Mouse (Mus musculus): Measurements from ENCODE around the gene Amz2. TPM values are rescaled to one million over a fixed set of nuclear protein-coding genes. Genes with fewer than 3 reads are reported as not detected.

Amz2 gene
- total RNA-seq, 2 experiments from 2014 or later: 37.5 to 41.1 TPM

DNA sequence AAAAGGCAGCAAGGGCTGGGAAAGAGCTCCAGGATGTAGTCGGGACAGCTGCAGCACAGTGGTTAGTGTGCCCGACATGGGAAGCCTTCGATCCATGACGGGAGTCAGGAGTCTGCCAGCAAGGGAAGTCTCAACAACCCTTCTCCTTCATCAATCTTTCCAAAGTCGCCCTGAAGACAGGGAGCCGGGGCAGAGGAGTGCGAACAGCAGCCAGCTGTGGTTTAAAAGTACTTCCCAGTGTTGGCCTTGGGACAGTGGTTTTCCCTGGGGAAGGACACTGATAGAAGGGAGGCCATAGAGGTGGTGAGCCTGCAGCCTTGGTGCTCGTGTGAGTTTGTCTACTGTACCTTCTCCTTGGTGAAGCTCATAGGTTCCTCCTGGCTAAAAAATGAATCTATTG, 41.2 kb downstream of the Amz2 start:
- no peak for ATAC-seq (replicated peaks; ENCODE audit: poor library complexity, severe bottlenecking)

DNA sequence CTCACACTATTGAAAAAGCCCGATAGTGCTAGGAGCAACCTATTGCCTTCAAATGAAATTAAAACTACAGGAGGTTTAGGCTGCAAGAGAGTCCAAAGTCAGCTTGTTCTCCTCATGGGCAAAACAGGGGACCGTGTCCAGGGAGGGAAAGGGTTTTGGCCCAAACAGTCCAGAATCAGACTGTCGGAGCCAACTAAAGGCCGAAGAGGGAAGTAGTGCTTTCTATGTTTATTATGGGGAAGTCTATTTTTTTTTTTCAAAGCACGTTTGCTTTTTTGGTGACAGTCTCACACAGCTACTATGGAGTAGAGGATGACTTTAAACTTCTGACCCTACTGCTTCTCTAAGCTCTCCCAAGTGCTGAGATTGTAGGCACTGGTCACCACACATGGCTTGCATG, 42.4 kb downstream of the Amz2 start:
- peak; percentile 28 for ATAC-seq (replicated peaks; ENCODE audit: poor library complexity, severe bottlenecking)

DNA sequence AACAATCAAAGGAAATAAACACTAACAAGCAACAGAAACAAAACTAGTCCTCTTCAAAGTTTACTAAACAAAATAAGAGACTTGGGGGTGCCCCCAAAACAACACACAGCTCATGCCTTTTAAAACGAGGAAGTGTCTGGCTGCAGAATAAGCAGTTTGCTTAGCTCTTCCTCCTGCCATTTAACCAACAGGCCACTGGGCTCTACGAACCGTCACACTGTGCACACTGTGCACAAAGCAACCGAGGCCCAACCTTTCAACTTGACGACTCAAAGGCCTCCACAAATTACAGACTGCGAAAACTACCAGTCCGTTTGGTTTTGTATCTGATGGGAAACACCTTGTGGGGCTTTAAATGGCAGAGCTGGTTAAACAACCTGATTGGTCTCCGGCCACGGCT, 44.4 kb downstream of the Amz2 start:
- no peak for ATAC-seq (replicated peaks; ENCODE audit: poor library complexity, severe bottlenecking)

DNA sequence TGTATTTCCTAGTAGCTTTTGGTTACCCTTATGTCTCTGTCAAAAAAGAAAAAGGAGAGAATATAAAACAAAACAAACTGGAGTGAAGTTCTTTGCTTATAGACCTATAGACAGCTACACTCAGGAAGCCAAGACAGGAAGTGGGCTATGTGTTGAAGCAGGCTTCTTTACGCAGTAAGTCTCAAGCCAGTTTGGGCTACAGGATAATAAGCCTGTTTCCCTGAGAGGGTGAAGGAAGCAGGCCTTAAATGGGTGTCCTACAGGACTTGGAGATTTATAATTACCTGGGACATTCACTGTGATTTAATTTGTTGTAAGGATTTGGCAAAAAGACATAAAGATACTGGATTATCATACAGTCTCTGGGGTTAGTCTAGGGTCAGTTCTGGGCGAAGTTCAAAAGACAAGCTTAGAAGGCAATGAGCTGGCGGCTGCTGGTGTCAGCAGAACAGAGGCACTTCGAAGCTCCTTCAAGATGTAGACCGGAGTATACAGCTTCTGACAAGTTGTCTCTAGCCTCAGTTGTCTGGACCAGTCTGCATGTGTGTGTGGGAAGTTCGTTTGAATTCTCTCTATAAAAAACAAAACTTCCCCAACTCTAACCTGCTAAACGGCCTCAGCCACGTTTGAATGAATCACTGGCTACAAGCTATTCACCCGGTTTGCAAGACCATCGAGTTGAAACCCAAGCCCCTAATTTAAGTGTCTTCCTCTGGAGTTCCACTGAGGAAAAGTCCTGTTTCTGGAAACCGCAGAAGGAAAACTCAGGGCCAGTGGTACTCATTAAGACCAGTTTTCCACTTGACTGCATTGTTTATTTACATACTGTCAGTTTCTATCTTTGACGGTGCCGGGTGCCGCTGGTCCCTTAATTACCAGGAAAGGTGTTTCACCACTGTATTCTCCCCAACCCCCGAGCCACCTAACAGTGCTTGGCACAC, 45.4 kb downstream of the Amz2 start:
- no peak for ATAC-seq (replicated peaks; ENCODE audit: poor library complexity, severe bottlenecking)

DNA sequence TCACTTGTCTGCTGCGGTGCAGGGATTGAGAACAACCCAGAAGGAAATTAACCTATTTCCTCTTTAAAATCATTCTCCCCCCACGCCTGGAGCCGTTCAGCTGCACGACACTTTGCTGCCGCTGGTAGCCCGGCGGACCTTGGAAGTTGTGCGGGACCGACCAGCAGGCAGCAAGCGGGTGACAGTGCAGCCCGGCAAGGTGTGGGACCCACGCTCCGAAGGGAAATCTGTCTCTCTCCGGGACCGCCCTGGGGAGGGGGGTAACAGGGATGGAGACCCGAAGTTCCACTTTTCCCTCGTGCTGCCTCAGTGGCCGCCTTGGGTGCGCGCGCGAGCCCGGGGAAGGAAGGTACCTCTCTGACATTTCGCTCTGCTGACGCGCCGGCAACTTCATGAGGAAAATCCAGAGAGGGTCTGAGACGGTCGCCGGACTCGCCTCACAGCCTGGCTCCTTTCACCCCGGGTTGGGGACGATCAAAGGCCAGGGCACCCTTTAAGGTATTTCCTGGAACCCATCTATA, 46.5 kb downstream of the Amz2 start:
- ATAC-seq (replicated peaks; ENCODE audit: poor library complexity, severe bottlenecking): peak; percentile 9

DNA sequence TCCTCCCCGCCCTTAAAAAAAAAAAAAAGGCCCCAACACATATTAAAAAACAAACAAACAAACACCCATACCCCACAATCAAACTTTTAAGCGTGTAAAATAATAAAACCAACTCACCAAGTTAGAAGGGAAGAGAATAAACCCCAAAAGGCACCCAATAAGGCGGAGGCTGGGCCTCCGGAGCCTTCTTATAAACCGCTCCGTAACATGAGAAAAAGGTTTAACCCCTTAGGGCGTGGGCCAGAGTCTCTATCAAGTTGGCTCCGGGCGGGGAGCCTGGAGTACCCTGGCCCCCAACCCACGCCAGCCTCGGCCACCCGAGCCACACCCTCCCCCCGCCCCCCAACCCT, 47.0 kb downstream of the Amz2 start:
- no peak for ATAC-seq (replicated peaks; ENCODE audit: poor library complexity, severe bottlenecking)

DNA sequence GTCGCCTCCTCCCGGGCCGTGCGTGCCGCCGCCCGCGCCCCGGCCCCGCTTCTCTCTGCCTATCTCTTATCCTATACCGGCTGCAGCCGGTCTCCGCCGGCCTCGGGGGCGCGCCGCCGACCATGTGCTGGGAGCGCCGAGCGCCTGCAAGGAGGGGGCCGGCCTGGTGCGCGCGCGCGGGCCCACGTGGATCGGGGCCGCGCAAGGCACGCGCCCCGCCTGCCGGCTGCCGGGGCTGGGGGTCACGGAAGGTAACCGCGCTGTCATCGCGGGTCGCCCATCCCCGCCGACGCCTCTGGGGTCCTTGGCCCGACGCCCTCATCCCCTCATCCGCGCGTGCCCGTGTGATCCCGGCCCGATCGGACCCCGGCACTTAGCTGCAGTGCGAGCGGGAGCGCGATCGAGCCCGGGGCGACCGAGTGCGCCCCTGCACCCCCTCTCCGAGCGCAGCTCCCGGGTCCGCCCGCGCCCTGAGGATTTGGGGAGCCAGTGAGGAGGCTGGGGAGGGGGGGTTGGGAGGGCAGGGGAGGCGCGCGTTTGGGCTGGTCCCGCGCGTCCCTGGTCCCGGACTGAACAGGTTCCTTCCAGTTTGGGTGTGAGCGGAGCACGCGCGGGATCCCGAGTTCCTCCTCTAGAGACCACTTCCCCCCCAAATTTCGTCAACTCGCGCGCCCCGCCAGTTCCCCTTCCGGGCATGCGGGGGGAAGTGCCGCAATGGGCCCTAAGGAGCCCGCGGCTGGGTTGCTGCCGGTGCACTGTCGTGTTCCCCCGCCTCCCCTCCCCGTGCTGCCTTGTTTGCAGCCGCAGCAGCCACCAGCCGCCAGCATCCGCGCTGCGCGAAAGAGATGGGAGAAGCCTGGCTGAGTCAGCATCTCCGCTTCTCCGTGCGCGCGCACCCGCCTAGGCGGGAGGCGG, 47.7 kb downstream of the Amz2 start, which contains the start of the genes Arsg and Slc16a6:
Gene Arsg, plus strand, starts transcription at position 204 of the 915 bp plus-strand sequence.
Gene Slc16a6, minus strand, starts transcription at position 428 of the 915 bp plus-strand sequence.
- peak; percentile 75 for ATAC-seq (replicated peaks; ENCODE audit: poor library complexity, severe bottlenecking)

DNA sequence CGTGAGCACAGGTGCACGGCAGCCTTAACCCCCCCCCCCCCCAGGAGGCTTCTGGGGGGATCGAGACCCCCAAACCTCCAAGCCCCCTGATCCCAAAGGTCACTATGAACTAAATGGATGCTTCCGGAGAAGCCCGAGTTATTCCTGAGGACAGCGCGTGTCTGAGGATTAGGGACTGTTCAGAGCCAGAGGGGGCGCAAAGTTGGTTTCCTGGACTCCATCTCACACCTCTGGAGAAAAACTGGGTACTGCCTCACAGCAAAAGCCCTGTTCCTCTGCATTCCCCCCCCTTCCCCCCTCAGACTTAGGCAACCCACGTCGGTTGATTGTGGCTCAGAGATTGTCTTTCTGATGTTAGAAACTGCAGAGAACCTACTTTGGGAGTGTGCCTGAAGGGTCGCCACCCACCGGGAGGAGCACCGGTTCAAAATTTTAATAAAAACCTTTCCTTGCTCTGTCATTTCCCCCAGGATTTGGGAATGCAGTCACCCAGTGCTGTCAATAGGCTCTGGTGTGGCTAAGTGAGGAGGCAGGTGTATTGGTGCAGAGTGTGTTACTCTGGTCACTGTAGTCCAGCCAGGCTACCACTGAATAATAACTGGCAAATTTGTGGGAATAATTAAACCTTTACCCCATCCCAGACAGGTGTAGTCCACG, 48.5 kb downstream of the Amz2 start:
- ATAC-seq (replicated peaks; ENCODE audit: poor library complexity, severe bottlenecking): peak; percentile 10

DNA sequence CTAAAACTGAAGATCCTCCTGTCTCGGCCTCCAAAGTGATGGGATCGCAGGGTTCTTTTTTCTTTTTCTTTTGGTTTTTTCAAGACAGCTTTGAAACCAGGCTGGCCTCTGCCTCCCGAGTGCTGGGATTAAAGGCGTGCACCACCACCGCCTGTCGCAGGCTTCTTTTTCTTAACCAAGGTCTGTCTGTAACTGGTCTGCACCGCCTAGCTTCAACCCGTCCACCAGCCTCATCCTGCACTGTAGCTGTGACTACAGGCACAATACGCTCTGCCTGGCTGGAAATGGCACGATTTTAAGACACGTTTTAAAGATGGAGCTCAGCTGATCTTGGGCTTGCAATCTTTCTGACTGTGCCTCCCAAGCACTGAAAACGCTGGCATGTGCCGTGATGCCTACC, 49.1 kb downstream of the Amz2 start:
- ATAC-seq (replicated peaks; ENCODE audit: poor library complexity, severe bottlenecking): no peak

DNA sequence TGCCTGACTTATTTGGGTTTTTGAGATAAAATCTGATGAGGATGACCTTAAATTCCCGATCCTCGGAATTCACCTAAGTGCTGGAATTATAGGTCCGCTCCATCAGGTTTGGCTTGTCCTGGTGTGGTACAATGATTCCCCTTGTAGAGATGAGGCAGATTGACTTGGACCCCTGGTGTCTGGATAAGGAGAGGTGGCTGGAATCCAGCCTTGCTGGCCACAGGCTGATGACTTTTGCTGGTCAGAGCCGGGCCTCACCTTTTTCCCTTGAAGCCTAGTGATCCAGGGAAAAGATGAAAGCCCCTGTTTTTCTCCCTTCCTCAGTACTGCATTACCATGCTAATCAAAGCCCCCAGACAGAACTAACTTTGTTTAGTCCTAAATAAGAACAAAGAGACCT, 50.0 kb downstream of the Amz2 start:
- no peak for ATAC-seq (replicated peaks; ENCODE audit: poor library complexity, severe bottlenecking)

DNA sequence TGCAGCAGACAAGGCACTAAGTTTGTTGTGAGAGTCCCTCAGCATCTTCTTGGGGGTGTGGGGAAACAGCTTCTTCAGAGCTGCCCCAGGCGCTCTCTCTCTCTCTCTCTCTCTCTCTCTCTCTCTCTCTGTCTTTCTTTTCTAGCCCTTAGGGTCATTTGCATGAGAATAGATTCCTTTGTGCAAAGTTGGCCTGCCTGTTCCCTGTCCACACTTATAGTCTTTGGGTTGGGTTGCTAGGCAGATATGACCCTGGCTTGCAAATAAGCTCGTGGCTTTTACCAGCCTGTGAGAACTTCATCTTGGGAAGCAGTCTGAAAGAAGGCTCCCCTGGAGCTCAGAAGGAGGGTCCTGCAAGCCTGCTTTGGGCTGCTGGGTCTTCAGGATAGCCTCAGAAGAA, 50.5 kb downstream of the Amz2 start:
- no peak for ATAC-seq (replicated peaks; ENCODE audit: poor library complexity, severe bottlenecking)

DNA sequence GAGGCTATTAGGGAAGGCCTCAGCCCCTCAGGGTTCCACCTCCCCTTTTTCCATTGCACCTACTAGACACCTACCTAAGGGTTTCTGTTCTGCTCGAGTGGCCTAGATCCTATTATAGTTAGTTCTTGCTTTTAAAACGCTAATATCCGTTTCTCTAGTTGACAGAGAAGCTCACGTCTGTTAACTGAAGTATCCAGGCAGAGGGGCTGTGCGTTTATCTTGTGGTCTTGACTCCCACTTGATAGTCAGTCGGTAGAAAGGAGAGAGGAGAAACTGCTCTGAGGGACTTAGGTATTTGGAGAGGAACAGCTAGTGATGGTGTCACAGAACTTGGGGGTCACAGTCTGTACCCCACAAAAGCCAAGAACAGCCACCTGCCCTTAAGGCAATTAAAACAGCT, 50.9 kb downstream of the Amz2 start:
- no peak for ATAC-seq (replicated peaks; ENCODE audit: poor library complexity, severe bottlenecking)

DNA sequence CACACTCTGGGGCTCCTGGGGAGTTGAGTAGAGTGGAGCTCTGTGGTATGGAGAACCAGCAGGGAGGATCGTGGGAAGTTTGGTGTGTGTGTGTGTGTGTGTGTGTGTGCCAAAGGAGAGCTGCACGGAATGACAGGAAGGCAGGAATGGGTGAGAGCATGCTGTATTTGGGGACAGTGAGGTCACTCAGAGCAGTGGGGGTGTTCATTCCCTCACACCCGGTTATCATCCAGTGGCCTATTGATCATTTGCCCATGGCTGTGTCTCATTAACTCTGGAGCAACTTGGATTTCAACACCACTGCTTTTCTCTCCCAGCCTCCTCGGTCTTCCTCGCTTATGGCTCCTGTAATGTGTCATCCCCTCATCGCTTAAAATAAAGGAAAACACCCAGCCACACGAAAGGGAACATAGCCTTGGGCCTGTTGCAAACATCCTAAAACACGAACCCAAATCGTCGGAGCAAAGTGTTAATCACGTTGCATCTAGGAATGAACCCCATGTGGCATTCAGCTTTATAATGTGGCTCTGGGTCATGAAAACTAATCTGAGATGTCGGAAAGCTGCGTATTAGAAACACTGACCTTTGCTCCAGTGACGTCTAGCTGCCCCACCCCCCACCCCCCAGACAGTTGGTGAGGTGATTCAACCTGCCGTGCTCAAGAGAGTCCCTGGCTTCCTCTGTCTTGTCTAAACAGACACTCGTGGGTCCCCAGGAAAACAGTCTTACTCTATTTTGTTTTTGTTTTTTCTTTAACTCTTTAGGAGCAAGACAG, 52.0 kb downstream of the Amz2 start:
- no peak for ATAC-seq (replicated peaks; ENCODE audit: poor library complexity, severe bottlenecking)

DNA sequence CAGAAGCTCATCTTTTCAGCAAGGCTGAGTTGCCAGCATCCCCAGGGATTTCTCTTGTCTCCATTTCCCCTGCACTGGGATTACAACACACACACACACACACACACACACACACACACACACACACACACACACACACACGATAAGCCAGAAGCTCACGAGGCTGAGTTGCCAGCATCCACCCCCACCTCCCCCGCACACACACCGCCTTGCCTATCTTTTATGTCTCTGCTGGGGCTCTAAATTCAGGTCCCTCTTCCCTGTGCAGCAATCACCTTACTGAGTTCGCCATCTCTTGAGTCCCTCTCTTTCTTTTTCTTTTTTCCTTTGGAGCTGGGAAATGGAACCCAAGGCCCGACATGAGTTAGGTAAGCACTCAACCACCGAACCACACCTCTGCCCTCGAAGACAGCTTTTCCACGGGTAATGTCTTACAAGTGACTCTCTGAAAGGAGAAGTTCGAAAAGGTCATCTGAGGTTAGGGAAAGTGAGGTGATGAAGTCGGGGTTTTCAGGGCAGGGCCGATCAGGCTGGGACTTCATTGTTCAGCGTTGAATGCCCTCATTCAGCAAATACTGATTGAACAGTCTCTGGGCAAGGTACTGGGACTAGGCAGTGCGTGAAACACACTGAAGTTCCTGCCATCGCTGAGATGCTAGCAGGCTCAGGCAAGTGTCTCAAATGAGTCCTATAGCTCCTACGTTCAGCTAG, 54.0 kb downstream of the Amz2 start:
- peak; percentile 80 for ATAC-seq (replicated peaks; ENCODE audit: poor library complexity, severe bottlenecking)

DNA sequence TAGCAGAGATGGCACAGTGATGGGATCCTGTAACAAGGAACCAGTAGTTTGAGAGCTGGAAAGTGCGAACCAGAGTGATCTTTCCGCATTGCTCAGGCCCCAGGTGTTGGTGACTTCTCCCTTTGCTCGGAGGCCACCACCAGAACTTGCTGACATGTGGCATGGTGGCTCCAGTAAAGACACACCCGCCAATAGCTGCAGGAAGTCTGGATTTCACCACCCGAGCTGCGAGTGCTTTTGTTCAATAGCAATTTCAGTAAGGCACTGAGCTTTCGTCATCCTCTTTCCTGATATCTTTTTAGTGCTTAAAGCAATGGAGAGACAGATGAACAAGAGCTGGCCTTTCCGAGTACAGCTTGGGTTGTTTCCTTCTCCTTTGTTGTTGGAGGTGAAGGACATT, 54.7 kb downstream of the Amz2 start:
- ATAC-seq (replicated peaks; ENCODE audit: poor library complexity, severe bottlenecking): peak; percentile 85

DNA sequence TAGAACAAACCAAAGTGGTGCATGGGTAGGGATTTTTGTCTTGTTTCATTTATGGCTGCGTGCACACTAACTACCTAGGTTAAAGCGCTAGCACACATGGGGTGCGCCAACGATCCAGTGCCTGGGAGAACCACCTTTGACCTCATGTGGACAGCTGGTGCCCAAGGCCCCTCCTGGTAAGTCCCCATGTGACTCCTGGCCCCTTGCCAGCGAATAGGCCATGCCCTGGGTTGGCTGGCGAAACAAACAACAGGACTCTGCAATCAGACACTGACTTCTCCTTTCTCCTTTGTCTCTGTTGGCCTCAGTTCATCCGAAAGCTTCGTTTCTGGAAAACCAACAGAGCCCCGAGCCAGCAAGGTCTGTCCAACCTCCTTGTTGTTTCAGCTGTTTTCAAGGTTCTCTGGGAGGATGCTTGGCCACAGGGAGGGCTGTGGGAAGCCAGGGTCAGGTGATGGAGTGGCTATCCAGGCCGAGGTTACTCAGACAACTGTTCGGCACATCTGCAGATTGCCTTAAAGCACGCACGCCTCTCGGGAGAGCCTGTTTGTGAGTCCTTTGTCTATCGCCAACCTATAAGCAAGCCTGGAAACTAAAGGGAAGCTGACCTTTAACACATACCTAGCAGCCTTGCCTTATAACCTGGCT, 59.8 kb downstream of the Amz2 start:
- ATAC-seq (replicated peaks; ENCODE audit: poor library complexity, severe bottlenecking): peak; percentile 51

DNA sequence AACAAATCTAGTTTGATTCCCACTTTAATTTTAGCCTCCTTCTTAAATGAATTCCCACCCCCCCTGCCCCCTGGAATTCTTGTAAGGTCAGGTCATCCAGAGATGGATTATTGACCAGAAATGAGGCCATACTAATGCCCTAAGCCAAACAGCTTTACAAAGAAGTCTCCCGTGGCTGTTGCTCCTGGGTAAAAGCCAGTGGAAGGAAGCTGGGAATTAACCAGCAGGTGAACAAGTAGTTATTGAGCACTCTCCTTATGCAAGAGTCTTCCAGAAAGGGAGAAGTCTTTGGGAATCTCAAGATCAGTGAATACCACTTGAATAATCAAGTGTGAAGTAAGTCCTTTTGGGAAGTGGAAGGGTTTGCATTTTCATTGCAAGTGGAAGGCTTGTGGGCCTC, 61.4 kb downstream of the Amz2 start:
- no peak for ATAC-seq (replicated peaks; ENCODE audit: poor library complexity, severe bottlenecking)

DNA sequence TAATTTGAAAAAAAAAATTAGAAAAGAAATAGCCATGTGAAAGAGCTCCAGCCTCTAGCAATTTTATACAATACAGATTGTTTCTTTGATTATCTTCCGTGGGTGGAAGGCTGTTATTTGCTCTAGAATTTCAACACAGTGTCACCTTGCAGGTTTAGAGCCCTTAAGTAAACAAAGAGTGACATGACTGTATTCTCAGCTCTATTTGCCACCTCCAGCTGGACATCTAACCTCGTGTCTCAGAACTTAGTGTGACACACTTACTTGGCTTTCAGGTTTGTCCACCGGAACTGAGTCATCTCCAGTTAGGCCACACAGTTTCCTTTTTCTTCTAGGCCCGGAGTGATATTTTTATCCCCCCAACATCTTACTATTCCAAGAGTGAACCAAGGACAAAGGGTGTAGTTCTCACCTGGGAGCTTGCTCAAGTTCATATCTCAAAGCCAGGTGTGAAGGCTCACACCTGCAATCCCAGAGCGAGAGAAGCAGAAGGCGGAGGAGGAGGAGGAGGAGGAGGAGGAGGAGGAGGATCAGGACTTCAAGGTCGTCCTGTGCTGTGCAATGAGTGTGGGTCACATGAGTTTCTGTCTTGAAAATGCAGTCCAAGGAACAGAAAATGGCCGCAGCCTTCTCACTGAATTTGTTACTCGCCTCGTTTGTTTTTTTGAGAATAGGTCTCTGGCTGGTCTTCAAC, 62.4 kb downstream of the Amz2 start:
- ATAC-seq (replicated peaks; ENCODE audit: poor library complexity, severe bottlenecking): peak; percentile 61

All from granulocyte monocyte progenitor cell, adult 5-6 weeks (primary cell).